Mouse (Mus musculus) stomach, embryonic 14.5 days (tissue): Measurements from ENCODE around the gene Cdkal1. TPM values are rescaled to one million over a fixed set of nuclear protein-coding genes. Genes with fewer than 3 reads are reported as not detected.

Experiments used
- ATAC-seq: fragments of 200-750 bp; cut with Nextera tagmentation; 2 replicates; pipeline ENCODE4 v1.8.0; 2017; ENCODE audit warnings: low read depth, moderate TSS enrichment; ENCODE audit not compliant: insufficient number of reproducible peaks, insufficient read depth, low FRiP score
- H3K27ac ChIP-seq: fragments of 300-500 bp; sonication (generic); 2 replicates; pipeline ENCODE4 v1.5.1; 2014; ENCODE audit warnings: mild to moderate bottlenecking, low read length, moderate library complexity, mixed read lengths
- H3K27me3 ChIP-seq: fragments of 300-500 bp; sonication (generic); 2 replicates; pipeline ENCODE4 v1.6.1; 2014; ENCODE audit warnings: low read length, control low read depth, mixed read lengths; ENCODE audit not compliant: control insufficient read depth, insufficient read depth
- H3K36me3 ChIP-seq: fragments of 300-500 bp; sonication (generic); 2 replicates; pipeline ENCODE4 v1.6.1; 2014; ENCODE audit warnings: mild to moderate bottlenecking, control low read depth, low read length, moderate library complexity, mixed read lengths; ENCODE audit not compliant: control insufficient read depth, insufficient read depth
- H3K4me1 ChIP-seq: fragments of 300-500 bp; sonication (generic); 2 replicates; pipeline ENCODE4 v1.6.1; 2014; ENCODE audit warnings: low read length, control low read depth, mixed read lengths; ENCODE audit not compliant: control insufficient read depth, insufficient read depth
- H3K4me2 ChIP-seq: fragments of 300-500 bp; sonication (generic); replicated peaks from 2 replicates; pipeline ENCODE4 v1.6.1; 2014; ENCODE audit warnings: low read depth, low read length, control low read depth
- H3K4me3 ChIP-seq: fragments of 300-500 bp; sonication (generic); 2 replicates; pipeline ENCODE4 v1.5.1; 2014; ENCODE audit warnings: low read depth, low read length, control low read depth
- H3K9ac ChIP-seq: fragments of 300-500 bp; sonication (generic); replicated peaks from 2 replicates; pipeline ENCODE4 v1.6.1; 2014; ENCODE audit warnings: low read depth, mild to moderate bottlenecking, control low read depth, low read length, moderate library complexity, mixed read lengths
- H3K9me3 ChIP-seq: fragments of 300-500 bp; sonication (generic); 2 replicates; pipeline ENCODE4 v1.6.1; 2016; ENCODE audit warnings: low read depth, low read length, control low read depth; ENCODE audit not compliant: control insufficient read depth
- WGBS: fragments of 180-500 bp; shearing (Covaris S2); extraction: QIAGEN DNeasy Blood & Tissue Kit; methylation state at CpG from one replicate; pipeline ENCODE4 v1.1.7; 2014; 5-methylcytosine and 5-hydroxymethylcytosine counted together
- polyA plus RNA-seq: library from polyadenylated mRNA; unstranded; fragments of >200 nt; fragmentation: Nextera tagmentation; extraction: Ambion mirVana; gene quantifications from 2 replicates; pipeline ENCODE4 v1.2.1, GENCODE M21; 2014

Cdkal1 gene
- polyA plus RNA-seq, 1 experiment from 2014 or later = 44.8 TPM

DNA sequence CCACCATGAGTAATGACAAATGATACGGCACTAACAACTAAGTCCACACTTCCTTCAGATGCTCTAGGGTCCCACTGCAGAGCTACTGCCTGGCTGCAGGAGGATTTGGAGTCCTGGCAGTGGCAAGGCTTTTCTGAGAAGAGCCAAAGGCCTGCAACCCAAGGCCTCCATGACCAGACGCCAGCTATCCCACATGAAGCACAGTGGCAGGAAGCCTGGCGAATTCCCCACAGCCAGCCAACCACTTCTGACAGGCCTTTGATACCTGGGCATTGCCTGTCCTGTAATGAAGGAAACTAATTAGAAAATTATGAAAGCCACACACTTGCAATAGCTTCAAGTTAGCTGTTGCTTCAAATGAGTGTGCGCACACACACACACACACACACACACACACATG, 500.5 kb downstream of the Cdkal1 start:
- Histone ChIP-seq H3K9me3 (no peaks in the 10 kb centered on the region), H3K9ac (no peak overlapping the region), H3K4me3 (no peak overlapping the region), H3K4me2 (no peak overlapping the region), H3K36me3 (no peaks in the 10 kb centered on the region), H3K27me3 (no peaks in the 10 kb centered on the region), H3K27ac (no peak overlapping the region), H3K4me1 (0 out of 2 replicates have a peak, but pooled peaks cover 4% of the 10 kb centered on the region)
- WGBS = 91% methylated on average over 4 of the region's 4 CpGs
- ATAC-seq = no peak

DNA sequence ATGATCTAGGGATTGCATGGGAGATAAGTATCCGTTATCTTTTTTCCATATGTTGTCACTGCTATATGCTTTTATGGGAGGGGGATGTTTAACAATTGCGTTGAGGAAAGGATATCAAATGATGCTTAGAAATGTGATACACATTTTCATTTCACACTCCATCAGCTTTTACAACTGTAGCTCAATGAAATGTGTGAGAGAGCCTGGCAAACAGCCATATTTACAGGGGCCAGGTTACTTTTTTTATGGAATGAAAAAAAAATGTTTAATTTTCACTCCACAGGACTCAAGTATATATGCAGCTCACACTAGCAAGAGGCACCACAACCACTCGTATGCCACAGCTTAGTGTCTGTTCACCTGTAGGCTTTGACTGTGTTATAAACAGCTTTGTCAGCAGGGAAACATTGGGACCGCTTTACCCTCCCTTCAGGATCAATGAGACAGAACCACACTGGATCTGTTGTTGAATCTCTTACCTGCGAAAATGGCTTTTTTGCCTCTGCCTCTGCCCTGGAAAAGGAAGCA, 501.5 kb downstream of the Cdkal1 start:
- Histone ChIP-seq H3K4me2 (no peak overlapping the region), H3K27me3 (no peaks in the 10 kb centered on the region), H3K36me3 (no peaks in the 10 kb centered on the region), H3K9me3 (no peaks in the 10 kb centered on the region), H3K9ac (no peak overlapping the region), H3K4me1 (0 out of 2 replicates have a peak, but pooled peaks cover 4% of the 10 kb centered on the region), H3K27ac (no peak overlapping the region), H3K4me3 (no peak overlapping the region)
- ATAC-seq = no peak
- 77% methylated on average over 5 of the region's 5 CpGs for WGBS

DNA sequence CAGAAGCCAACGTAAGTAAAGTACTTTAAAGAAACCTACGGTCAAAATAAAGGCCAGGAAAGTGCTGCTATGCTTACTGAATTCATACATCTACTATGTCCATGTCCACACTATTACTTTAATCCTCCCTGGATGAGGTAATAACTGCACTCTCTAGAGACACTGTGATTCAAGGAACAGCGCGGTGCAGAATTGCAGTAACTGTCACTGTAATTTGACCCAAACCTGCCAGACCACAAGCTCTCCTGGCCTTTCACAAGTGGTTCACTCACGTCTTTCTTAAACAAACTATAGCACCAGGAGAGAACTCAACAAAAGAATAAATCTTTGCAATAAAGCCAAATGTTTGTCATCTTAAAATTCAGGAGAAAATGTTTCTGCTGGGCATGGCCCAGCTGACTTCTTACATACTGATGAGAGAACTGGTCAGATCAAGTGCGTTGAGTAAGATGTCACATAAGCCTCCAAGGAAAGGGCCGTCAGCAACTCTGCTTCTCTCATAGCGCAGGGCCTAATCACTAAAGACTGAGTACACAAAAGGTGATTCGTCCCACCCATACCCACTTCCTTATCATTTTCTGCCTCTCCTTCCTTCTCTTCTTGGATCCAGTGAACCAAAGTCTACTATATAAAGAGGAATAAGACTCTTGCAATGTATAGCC, 504.3 kb downstream of the Cdkal1 start:
- H3K27me3 ChIP-seq = no peaks in the 10 kb centered on the region
- no peak overlapping the region for H3K27ac ChIP-seq
- no peak overlapping the region for H3K4me2 ChIP-seq
- no peak for ATAC-seq
- H3K9ac ChIP-seq = no peak overlapping the region
- H3K4me1 ChIP-seq = 0 out of 2 replicates have a peak, but pooled peaks cover 2% of the 10 kb centered on the region
- H3K9me3 ChIP-seq = no peaks in the 10 kb centered on the region
- WGBS = 49% methylated on average over 9 of the region's 9 CpGs
- no peaks in the 10 kb centered on the region; the same call in 1 of the 2 replicates for H3K36me3 ChIP-seq
- no peak overlapping the region for H3K4me3 ChIP-seq

DNA sequence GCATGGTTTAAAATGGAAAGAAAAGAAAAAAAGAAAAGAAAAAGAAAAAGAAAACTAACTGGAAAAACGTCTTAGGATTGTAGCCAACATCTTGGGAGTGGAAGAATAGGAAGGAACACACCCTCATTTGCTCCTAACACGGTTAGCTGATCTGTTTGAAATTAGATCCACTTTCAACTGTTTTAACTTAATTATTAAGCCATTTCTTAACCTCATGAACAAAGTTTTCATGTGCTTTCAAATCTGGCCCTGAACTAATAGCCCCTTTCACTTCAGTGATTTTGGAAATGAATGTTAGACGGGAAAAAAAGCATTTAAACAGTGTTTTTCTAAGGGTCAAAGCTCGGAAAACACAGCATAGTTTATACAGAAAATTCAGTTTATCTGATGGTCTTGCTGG, 505.5 kb downstream of the Cdkal1 start:
- ATAC-seq = no peak
- no peak overlapping the region for H3K27ac ChIP-seq

DNA sequence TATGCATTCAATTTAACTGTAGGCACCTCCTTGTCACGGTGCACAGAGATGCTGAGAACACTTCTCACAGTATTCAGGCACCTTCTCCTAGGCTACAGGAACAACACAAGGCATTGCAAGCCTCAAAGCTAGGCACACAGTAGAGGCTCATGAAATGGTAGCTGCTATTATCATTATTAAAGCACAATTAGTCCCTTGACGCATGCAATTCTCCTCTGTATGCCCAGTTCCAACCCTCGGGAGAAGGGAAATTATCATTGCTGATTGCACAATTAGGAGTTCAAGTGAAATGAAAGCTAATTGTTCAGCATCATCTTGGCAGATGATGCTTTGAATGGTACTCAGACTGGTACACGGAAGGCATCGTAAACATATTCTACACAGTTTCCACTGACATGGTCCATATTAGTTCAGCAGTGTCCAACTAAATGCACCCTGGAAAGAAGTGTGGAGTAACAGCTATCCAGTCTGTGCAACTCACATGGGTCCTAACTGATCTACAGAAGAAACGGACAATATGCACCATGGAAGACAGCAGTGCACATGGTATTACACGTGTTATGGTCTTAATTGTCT, 506.0 kb downstream of the Cdkal1 start:
- WGBS = 90% methylated on average over 7 of the region's 7 CpGs
- Histone ChIP-seq H3K27me3 (no peaks in the 10 kb centered on the region), H3K27ac (no peak overlapping the region), H3K4me2 (no peak overlapping the region), H3K36me3 (no peaks in the 10 kb centered on the region; the same call in 1 of the 2 replicates), H3K9me3 (no peaks in the 10 kb centered on the region), H3K9ac (no peak overlapping the region), H3K4me1 (no peaks in the 10 kb centered on the region), H3K4me3 (no peak overlapping the region)
- ATAC-seq = no peak

More for the DNA sequence above, 505.5 kb downstream of the Cdkal1 start:
- Histone ChIP-seq H3K4me1 (no peaks in the 10 kb centered on the region), H3K9me3 (no peaks in the 10 kb centered on the region), H3K27me3 (no peaks in the 10 kb centered on the region), H3K9ac (no peak overlapping the region), H3K36me3 (no peaks in the 10 kb centered on the region; the same call in 1 of the 2 replicates), H3K4me3 (no peak overlapping the region), H3K4me2 (no peak overlapping the region)
- 64% methylated on average over 4 of the region's 4 CpGs for WGBS

DNA sequence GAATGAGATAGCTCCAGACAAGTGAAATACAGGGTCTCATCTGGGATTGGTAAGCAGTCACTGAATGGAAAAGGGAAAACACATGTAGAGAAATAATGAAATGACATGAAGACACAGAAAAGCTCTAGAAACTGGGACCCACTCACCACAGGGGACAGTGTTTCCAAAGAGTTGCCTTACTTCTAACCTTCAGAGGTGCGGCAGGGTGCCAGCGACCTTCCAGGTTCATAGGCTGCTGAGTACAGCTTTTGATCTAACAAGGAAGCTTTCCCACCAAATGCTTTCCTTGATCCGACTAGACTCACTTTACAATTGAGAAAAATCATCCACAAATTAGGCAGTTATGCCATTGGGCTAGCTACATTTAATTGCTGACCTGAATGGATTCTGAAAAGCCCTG, 507.1 kb downstream of the Cdkal1 start:
- no peak for ATAC-seq
- Histone ChIP-seq H3K27me3 (no peaks in the 10 kb centered on the region), H3K36me3 (no peaks in the 10 kb centered on the region; the same call in 1 of the 2 replicates), H3K9ac (no peak overlapping the region), H3K4me3 (no peak overlapping the region), H3K27ac (no peak overlapping the region), H3K9me3 (no peaks in the 10 kb centered on the region), H3K4me2 (no peak overlapping the region), H3K4me1 (no peaks in the 10 kb centered on the region)
- WGBS = 95% methylated on average over 3 of the region's 3 CpGs

DNA sequence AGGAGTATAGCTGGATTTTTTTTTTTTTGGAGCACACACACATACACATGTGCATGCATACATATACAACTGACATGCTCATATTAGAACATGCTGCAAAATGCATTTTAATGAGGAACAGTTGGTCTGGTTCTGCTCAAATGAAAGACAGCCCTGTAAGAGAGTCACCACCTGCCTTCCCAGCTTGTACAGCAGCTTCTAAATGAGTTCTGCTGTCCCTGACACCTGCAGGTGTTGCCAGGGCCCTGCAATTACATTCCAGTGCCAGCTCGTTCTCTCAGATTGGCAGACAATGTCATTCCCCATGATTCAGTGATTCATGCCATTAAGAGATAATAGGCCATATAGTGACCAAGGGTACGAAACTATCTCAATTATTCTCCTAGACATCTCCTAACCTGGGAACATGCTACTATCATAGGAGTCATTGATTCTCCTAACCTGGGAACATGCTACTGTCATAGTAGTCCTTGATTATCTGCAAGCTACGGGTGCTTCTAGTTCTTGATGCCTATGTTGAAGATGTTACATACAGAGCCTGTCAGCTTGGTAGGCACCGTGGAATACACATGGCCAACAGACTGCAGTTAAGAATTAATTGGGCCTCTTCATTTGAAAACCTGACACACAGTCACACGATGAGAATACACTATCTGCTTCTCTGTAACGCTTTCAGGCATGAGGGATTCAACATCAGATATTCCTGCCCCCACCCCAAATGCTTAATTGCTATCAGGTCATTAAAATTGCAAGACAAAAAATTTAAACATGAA, 522.6 kb downstream of the Cdkal1 start:
- WGBS = 92% methylated on average over 6 of the region's 6 CpGs
- H3K4me1 ChIP-seq = no peaks in the 10 kb centered on the region
- H3K27me3 ChIP-seq = no peaks in the 10 kb centered on the region
- no peak overlapping the region for H3K4me2 ChIP-seq
- no peaks in the 10 kb centered on the region for H3K36me3 ChIP-seq
- H3K9ac ChIP-seq = no peak overlapping the region
- H3K27ac ChIP-seq = no peak overlapping the region
- no peak overlapping the region for H3K4me3 ChIP-seq
- no peaks in the 10 kb centered on the region for H3K9me3 ChIP-seq
- ATAC-seq = no peak

DNA sequence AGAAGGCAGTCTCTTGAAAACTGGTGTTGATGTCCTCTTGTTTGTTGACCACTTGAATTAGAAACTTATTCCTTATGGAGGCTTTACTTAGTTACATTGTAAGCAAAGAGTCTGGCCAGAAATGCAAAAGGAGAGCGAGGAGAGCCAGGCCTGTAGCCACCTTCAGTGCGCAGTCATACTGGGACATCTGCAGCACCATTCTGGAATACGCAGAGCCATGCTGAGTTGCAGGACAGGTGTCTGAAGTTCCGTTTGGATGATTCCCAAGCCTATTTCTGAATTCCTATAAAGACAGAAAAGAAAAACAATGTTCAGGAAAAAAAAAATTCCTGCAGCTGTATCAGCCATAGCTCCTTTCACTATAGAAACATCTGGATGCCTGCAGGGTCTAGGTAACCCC, 529.5 kb downstream of the Cdkal1 start:
- Histone ChIP-seq H3K36me3 (no peaks in the 10 kb centered on the region), H3K4me3 (no peak overlapping the region), H3K9me3 (no peaks in the 10 kb centered on the region), H3K9ac (no peak overlapping the region), H3K27ac (no peak overlapping the region), H3K27me3 (no peaks in the 10 kb centered on the region), H3K4me2 (no peak overlapping the region), H3K4me1 (no peaks in the 10 kb centered on the region)
- no peak for ATAC-seq
- 89% methylated on average over 4 of the region's 4 CpGs for WGBS
